Mouse (Mus musculus) A20 (cell line): Measurements from ENCODE around the gene Kcnj16.

ENCODE experiments used
- DNase-seq: peaks from one replicate; pipeline ENCODE4 v3.0.0-alpha.2; 2011; ENCODE audit warnings: low read depth, low spot score

Kcnj16 gene

GRCm38 (mm10) chr11:111056030-111056429 is 88.2 kb downstream of the Kcnj16 start:
- no peak for DNase-seq

GRCm38 (mm10) chr11:111057435-111057834 is 89.6 kb downstream of the Kcnj16 start:
- no peak for DNase-seq

- DNase-seq = no peak
These were observed 91.6 kb downstream of the Kcnj16 start for GRCm38 (mm10) chr11:111059440-111059839.

- DNase-seq = no peak
These were observed 92.4 kb downstream of the Kcnj16 start for GRCm38 (mm10) chr11:111060216-111060615.

GRCm38 (mm10) chr11:111064751-111065527 is 97.1 kb downstream of the Kcnj16 start:
- DNase-seq = no peak

GRCm38 (mm10) chr11:111065635-111066298 is 97.9 kb downstream of the Kcnj16 start, which contains the start of gene Kcnj2:
TSS of gene Kcnj2 (plus strand) at chr11:111066164.
- DNase-seq = no peak

- no peak for DNase-seq
These were observed 98.5 kb downstream of the Kcnj16 start for GRCm38 (mm10) chr11:111066299-111066691.

- no peak for DNase-seq
These were observed 100.0 kb downstream of the Kcnj16 start for GRCm38 (mm10) chr11:111067787-111068186.

GRCm38 (mm10) chr11:111070460-111070859 is 102.6 kb downstream of the Kcnj16 start:
- DNase-seq = no peak

GRCm38 (mm10) chr11:111074131-111074530 is 106.3 kb downstream of the Kcnj16 start:
- DNase-seq = no peak
